Mouse (Mus musculus) bone marrow, adult 2 months (tissue): ENCODE measurements around the gene Pcdh15.

ENCODE experiments used
- CTCF ChIP-seq: fragments of 200-500 bp; IDR thresholded peaks from 2 replicates; pipeline ENCODE4 v1.5.1; 2011; ENCODE audit warnings: low read length, control low read depth; ENCODE audit not compliant: control insufficient read depth, insufficient read depth
- POLR2A ChIP-seq: fragments of 200-500 bp; IDR thresholded peaks from 2 replicates; pipeline ENCODE4 v1.6.1; 2011; ENCODE audit warnings: low read depth, mild to moderate bottlenecking, control low read depth, low read length, borderline replicate concordance; ENCODE audit not compliant: control insufficient read depth

- TF ChIP-seq CTCF (no peak), POLR2A (no peak)
Observed at GRCm38 (mm10) chr10:74269637-74270269, 1170.6 kb downstream of the Pcdh15 start.
